ENCODE assay signal across 9 mouse cellular contexts in the genomic region with DNA sequence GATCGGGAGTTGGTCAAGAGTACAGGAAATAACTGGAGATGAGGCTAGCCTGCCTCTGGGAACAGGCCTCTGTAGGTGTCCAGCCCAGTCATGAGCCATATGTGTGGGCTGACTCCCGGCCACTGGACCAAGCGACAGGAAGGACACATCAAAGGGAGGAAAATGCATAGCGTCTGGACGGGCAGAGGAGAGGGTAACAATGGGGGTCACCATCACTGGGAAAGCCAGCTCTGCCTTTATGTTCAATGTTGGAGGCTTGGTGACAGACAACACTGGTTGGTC. TPM values are rescaled to one million over a fixed set of nuclear protein-coding genes. Genes with fewer than 3 reads are reported as not detected.
DNase-seq lines count a peak whose midpoint lies in the region; ATAC-seq and TF ChIP-seq lines count a peak whose summit lies in the region.
"Had no signal": no experiment of that assay in that cellular context is flagged by ENCODE, and none has a peak within 500 bp of the region (broad histone marks: within the 10 kb centered on the region; RNA-seq: fewer than 3 reads in every experiment).

No protein-coding gene starts in this region.

- H3K9me3 ChIP-seq in lung, postnatal 0 days (ENCODE audit: low read length) = no peaks in the 10 kb centered on the region
- no peaks in the 10 kb centered on the region for H3K9me3 ChIP-seq in hindbrain, embryonic 11.5 days (ENCODE audit: control insufficient read depth, low read length)
- H3K9me3 ChIP-seq in midbrain, embryonic 15.5 days = no peaks in the 10 kb centered on the region

- no peaks in the 10 kb centered on the region for H3K27me3 ChIP-seq in lung, postnatal 0 days (replicated peaks; ENCODE audit: insufficient read depth, low read length)
- 0 out of 2 replicates have a peak, but pooled peaks cover 4% of the 10 kb centered on the region for H3K27me3 ChIP-seq in hindbrain, embryonic 11.5 days (ENCODE audit: control insufficient read depth, insufficient read depth, low read length)
- peaks cover 6% of the 10 kb centered on the region for H3K27me3 ChIP-seq in midbrain, embryonic 15.5 days (replicated peaks)

- no peak for TF ChIP-seq CTCF in gastrocnemius, adult 2 months (IDR thresholded peaks at IDR 0.05)
- TF ChIP-seq CTCF in lung, postnatal 0 days (IDR thresholded peaks at IDR 0.05) = no peak

- no peak overlapping the region for H3K9ac ChIP-seq in lung, postnatal 0 days (replicated peaks; ENCODE audit: low read depth)
- no peak overlapping the region for H3K9ac ChIP-seq in hindbrain, embryonic 11.5 days (ENCODE audit: low read depth, low read length)
- no peak overlapping the region for H3K9ac ChIP-seq in midbrain, embryonic 15.5 days

- ATAC-seq in lung, postnatal 0 days = no peak
- no peak for ATAC-seq in hindbrain, embryonic 11.5 days (ENCODE audit: low FRiP score)
- no peak for ATAC-seq in midbrain, embryonic 15.5 days (replicated peaks)

- no peak overlapping the region for H3K4me3 ChIP-seq in gastrocnemius, adult 2 months
- H3K4me3 ChIP-seq in lung, postnatal 0 days (ENCODE audit: low read depth, low read length) = no peak overlapping the region
- no peak overlapping the region for H3K4me3 ChIP-seq in hindbrain, embryonic 11.5 days (ENCODE audit: low read depth, low read length)
- no peak overlapping the region for H3K4me3 ChIP-seq in midbrain, embryonic 15.5 days

- 0 out of 2 replicates have a peak overlapping the region, but pooled peaks have one; percentile 3 for H3K27ac ChIP-seq in gastrocnemius, adult 2 months
- H3K27ac ChIP-seq in lung, postnatal 0 days (ENCODE audit: low read length) = no peak overlapping the region
- H3K27ac ChIP-seq in hindbrain, embryonic 11.5 days (ENCODE audit: low read depth, low read length) = no peak overlapping the region
- H3K27ac ChIP-seq in midbrain, embryonic 15.5 days = peak overlapping the region; percentile 48

- no peak overlapping the region for H3K4me2 ChIP-seq in lung, postnatal 0 days (replicated peaks; ENCODE audit: low read depth, low read length)
- no peak overlapping the region for H3K4me2 ChIP-seq in hindbrain, embryonic 11.5 days (replicated peaks; ENCODE audit: low read depth, low read length)
- 0 out of 2 replicates have a peak overlapping the region, but pooled peaks have one; percentile 0 for H3K4me2 ChIP-seq in midbrain, embryonic 15.5 days

- no peak for DNase-seq in gastrocnemius, adult 2 months
- no peak for DNase-seq in gastrocnemius, adult 18-20 months (ENCODE audit: low spot score)
- peak; percentile 35 for DNase-seq in lung, postnatal 0 days (ENCODE audit: low spot score)
- no peak for DNase-seq in lung, postnatal 36 days
- DNase-seq in hindbrain, embryonic 11.5 days (ENCODE audit: low spot score) = peak; percentile 26
- no peak for DNase-seq in ovary, postnatal 10 days (ENCODE audit: low spot score)
- DNase-seq in urinary bladder, postnatal 14 days (ENCODE audit: low spot score) = no peak

- intact Hi-C loops in gastrocnemius, adult 2 months (cut with DNase I) = loop anchor here (1.0 to 10.0 kb wide), 4 partner anchors 76 to 272 kb away; no protein-coding TSS in a partner anchor

- H3K36me3 ChIP-seq in lung, postnatal 0 days (ENCODE audit: insufficient read depth, low read length) = no peaks in the 10 kb centered on the region
- H3K36me3 ChIP-seq in hindbrain, embryonic 11.5 days (ENCODE audit: control insufficient read depth, insufficient read depth, low read length) = no peaks in the 10 kb centered on the region
- no peaks in the 10 kb centered on the region for H3K36me3 ChIP-seq in midbrain, embryonic 15.5 days (replicated peaks)

- TF ChIP-seq EP300 in lung, postnatal 0 days (IDR thresholded peaks at IDR 0.05) = no peak

- peaks cover 21% of the 10 kb centered on the region for H3K4me1 ChIP-seq in lung, postnatal 0 days (ENCODE audit: insufficient read depth, low read depth, low read length)
- H3K4me1 ChIP-seq in hindbrain, embryonic 11.5 days (replicated peaks; ENCODE audit: control insufficient read depth, insufficient read depth, low read length) = peaks cover 22% of the 10 kb centered on the region
- H3K4me1 ChIP-seq in midbrain, embryonic 15.5 days = peaks cover 67% of the 10 kb centered on the region

- 30% methylated on average over 5 of the region's 5 CpGs for WGBS in lung, postnatal 0 days
- WGBS in hindbrain, embryonic 11.5 days = 14% methylated on average over 5 of the region's 5 CpGs
- 11% methylated on average over 5 of the region's 5 CpGs for WGBS in midbrain, embryonic 15.5 days

RNA-seq across cellular contexts. Expression of a gene that starts 41.3 kb away (rescaled TPM):
- 100 to 1,000 TPM; 201 to 262 TPM for total RNA-seq in gastrocnemius, adult 2 months (2021)
- 100 to 1,000 TPM; 158 to 253 TPM for total RNA-seq in gastrocnemius, adult 18-20 months (2021)
- 1,989 and 2,317 TPM in 2 replicates for polyA plus RNA-seq in lung, postnatal 0 days (2015; fragmentation: Nextera tagmentation; extraction: Ambion mirVana)
- 3,592 and 3,665 TPM in 2 replicates for polyA plus RNA-seq in hindbrain, embryonic 11.5 days (2014; fragmentation: Nextera tagmentation; extraction: Ambion mirVana)
- 4,418 and 4,467 TPM in 2 replicates for polyA plus RNA-seq in midbrain, embryonic 15.5 days (2015; fragmentation: Nextera tagmentation; extraction: Ambion mirVana)

RNA-seq across cellular contexts. Expression of a gene that starts 54.3 kb away (rescaled TPM):
- under 1 TPM in 1 of 2 experiments, not detected in 1; 0.87 TPM for total RNA-seq in gastrocnemius, adult 2 months (2021)
- total RNA-seq in gastrocnemius, adult 18-20 months (2021) = under 1 TPM; 0.39 to 0.52 TPM
- 0.36 and 0.74 TPM in 2 replicates for polyA plus RNA-seq in lung, postnatal 0 days (2015; fragmentation: Nextera tagmentation; extraction: Ambion mirVana)
- 1.1 and 1.5 TPM in 2 replicates for polyA plus RNA-seq in hindbrain, embryonic 11.5 days (2014; fragmentation: Nextera tagmentation; extraction: Ambion mirVana)
- 0.84 and 1.4 TPM in 2 replicates for polyA plus RNA-seq in midbrain, embryonic 15.5 days (2015; fragmentation: Nextera tagmentation; extraction: Ambion mirVana)
- polyA plus RNA-seq: erythroblast, embryonic 14.5 days had no signal

Comparison
In these comparisons a context has a peak if more than half of its experiments do, and no peak if none do; other contexts are left out.
1. DNase-seq: peak in lung, postnatal 0 days (single experiment) and hindbrain, embryonic 11.5 days (single experiment); none in gastrocnemius, adult 2 months (single experiment), gastrocnemius, adult 18-20 months (single experiment), lung, postnatal 36 days (single experiment), ovary, postnatal 10 days (single experiment) and urinary bladder, postnatal 14 days (single experiment).
2. H3K27ac ChIP-seq: peak in gastrocnemius, adult 2 months (single experiment) and midbrain, embryonic 15.5 days (single experiment); none in lung, postnatal 0 days (single experiment) and hindbrain, embryonic 11.5 days (single experiment).